Mouse (Mus musculus) lung, adult 2 months (tissue): ENCODE results near the gene Lrrc49. TPM values are rescaled to one million over a fixed set of nuclear protein-coding genes. Genes with fewer than 3 reads are reported as not detected.

Experiments
- DNase-seq: peaks from one replicate; pipeline ENCODE4 v3.0.0; 2022
- H3K4me1 ChIP-seq: fragments of 200-500 bp; 2 replicates; pipeline ENCODE4 v1.6.1; 2011; ENCODE audit warnings: low read length; ENCODE audit not compliant: control insufficient read depth, insufficient read depth
- H3K4me3 ChIP-seq: fragments of 200-500 bp; replicated peaks from 2 replicates; pipeline ENCODE3; 2011; ENCODE audit warnings: low read depth, mild to moderate bottlenecking, control low read depth, low read length; ENCODE audit errors: extremely low read depth
- CTCF ChIP-seq: fragments of 200-500 bp; IDR thresholded peaks from 2 replicates; pipeline ENCODE4 v1.5.1; 2011; ENCODE audit warnings: mild to moderate bottlenecking, low read length, control low read depth; ENCODE audit not compliant: insufficient read depth
- POLR2A ChIP-seq: fragments of 200-500 bp; IDR thresholded peaks from 2 replicates; pipeline ENCODE4 v1.6.1; 2011; ENCODE audit warnings: low read depth, mild to moderate bottlenecking, control low read depth, low read length, borderline replicate concordance; ENCODE audit errors: extremely low read depth
- WGBS: fragments of 180-500 bp; shearing (Covaris S2); methylation state at CpG from one replicate; pipeline ENCODE4 v1.1.7; 2018; 5-methylcytosine and 5-hydroxymethylcytosine counted together
- polyA plus RNA-seq: library from polyadenylated mRNA; depleted of rRNA; stranded (reverse); fragments of >200 nt; gene quantifications from 2 replicates; pipeline ENCODE4 v1.2.3, GENCODE M21; 2012

Gene Lrrc49
- polyA plus RNA-seq, 1 experiment = 5.4 TPM

DNA sequence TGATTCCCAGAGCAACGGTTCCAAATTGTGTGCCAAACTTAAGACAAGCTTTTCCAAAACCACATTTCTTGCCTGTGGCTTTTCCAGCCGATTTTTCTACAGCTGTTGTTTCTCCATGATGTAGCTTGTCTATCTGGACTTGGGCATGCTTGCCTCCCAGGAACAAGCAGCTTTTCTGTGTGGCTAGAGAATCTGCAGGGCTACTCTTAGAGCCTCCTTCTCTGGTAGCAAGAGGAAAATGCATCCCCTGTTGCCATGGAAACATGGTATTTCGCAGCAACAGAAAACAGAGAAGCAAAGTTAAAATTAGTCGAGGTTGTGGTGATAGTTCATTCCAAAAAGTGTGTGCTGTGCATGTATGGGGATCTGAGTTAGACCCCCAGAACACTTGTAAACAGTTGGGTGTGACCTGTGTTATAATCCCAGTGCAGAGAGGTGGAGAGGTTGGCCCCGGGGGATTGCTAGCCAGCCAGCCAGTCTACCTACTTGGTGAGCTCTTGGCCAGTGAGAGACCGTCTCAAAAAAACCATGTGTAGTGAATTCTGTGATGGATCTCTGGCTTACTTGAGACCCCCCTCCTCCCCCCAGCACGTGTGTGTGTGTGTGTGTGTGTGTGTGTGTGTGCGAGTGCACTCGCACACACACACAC is 126.2 kb downstream of the Lrrc49 start:
- no peak for TF ChIP-seq CTCF
- TF ChIP-seq POLR2A = no peak
- H3K4me3 ChIP-seq = no peak overlapping the region
- no peaks in the 10 kb centered on the region for H3K4me1 ChIP-seq
- WGBS = 58% methylated on average over 9 of the region's 9 CpGs
- no peak for DNase-seq

DNA sequence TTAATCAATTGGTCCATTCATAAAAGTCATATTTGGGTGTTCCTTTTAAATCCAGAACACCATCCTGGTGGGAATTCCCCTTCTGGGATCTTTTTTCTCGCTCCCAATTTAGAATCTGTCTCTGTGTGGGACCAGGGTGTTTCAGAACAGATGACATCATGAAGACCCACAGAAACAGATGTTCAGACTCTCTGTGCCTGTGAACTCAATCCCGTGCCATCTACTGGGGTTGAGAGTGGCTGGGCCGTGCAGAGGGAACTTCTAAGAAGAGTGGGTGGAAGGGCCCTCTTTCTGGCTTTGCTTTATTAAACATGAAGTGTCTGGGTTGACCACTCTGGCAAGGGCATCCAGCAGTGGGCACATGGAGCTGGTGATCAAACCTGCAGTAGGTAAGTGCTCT is 129.5 kb downstream of the Lrrc49 start:
- 59% methylated on average over 3 of the region's 3 CpGs for WGBS
- H3K4me3 ChIP-seq = no peak overlapping the region
- DNase-seq = no peak
- H3K4me1 ChIP-seq = no peaks in the 10 kb centered on the region
- TF ChIP-seq CTCF = no peak

DNA sequence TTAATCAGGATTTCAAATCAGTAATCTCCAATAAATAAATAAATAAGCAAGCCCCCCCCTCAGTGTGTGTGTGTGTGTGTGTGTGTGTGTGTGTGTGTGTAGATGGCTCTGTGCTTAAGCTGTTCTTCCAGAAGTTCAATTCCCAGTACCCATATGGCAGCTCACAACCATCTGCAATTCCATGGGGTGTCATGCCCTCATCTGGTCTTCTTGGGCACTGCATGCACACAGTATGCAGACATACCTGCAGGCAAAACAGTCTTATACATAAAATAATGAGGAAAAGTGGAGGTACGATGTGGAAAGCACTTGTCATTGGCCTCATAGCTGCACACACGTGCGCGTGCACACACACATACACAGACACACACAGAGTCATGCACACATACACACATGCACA is 136.7 kb downstream of the Lrrc49 start:
- 95% methylated on average over 4 of the region's 4 CpGs for WGBS
- Histone ChIP-seq H3K4me3 (no peak overlapping the region), H3K4me1 (no peaks in the 10 kb centered on the region)
- TF ChIP-seq CTCF = 0 out of 2 replicates have a peak, but pooled peaks have one; percentile 7
- no peak for TF ChIP-seq POLR2A
- DNase-seq = no peak

DNA sequence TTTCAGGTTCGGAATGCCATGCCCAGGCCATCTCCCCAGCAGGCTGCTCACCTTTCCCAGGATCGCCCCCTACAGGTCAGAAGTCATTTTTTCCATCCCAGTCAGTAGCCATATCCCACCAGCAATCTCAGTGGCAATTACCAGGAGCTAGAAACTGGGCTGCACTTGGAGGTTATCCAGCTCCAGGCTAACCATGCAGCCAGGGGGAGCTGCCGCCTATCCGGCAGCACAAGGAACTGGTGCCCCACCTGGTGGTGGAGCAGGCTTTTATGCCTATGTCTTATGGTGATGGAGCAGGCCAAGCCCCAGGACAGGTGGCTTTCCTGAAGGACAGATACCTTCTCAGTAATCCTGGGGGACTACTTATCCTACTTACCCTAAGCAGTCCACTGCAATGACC is 139.8 kb downstream of the Lrrc49 start:
- H3K4me1 ChIP-seq = no peaks in the 10 kb centered on the region
- no peak overlapping the region for H3K4me3 ChIP-seq
- peak; percentile 60 for TF ChIP-seq CTCF
- no peak for TF ChIP-seq POLR2A
- DNase-seq = peak; percentile 54
- 26% methylated on average over 4 of the region's 4 CpGs for WGBS

DNA sequence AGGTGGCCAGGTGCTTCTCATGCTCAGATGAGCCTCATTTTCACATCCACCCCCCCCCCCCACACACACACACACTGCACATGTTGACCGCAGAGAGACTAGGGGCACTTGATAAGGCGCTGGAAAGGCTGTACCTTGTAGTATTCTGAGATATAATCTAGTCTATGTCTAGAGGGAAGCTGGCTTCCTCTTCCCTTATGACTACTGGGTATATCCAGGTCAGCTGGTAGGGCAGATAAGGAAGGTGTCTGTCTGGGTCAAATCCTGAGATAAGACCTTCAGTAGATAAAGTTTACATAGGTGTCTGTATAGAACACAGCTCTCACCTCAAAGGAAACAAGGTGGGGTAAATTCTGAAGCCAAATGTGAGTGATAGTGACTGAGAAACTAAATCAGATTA is 141.8 kb downstream of the Lrrc49 start:
- 57% methylated on average over 2 of the region's 2 CpGs for WGBS
- Histone ChIP-seq H3K4me3 (no peak overlapping the region), H3K4me1 (no peaks in the 10 kb centered on the region)
- TF ChIP-seq POLR2A = no peak
- no peak for TF ChIP-seq CTCF
- no peak for DNase-seq

DNA sequence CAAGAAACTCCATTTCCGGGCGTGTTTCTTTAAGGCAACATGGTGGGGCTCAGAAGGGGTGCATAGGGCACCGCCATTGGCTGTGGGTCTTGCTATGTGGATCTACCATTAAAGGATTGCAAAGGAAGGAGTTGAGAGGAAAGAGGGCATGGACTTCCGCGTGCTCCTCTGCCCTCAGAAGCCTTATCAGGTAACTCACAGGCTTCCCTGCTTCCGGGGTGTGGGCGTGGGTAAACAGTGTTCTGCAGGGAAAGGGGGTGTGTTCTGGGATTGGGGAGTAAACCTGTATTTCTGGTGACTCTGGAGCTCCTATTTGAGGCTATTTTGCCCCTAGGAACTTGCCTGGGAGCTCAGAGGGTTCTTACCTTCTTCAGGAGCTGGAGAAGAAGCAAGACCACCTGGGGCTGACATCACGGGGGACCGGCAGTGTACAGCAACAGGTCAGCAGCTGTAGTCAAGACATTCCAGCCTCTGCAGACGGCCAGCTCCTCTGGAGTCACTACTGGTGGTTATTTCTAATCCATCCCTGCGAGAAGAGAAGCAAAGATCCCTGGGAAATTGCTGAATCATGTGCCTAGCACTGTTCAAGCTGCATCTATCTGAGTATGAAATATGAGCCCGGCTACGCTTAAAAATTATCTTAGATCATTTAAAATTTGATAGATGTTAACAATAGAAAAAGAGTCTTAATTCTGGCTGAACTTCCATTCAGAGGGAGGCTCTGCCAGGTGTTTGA is 142.4 kb downstream of the Lrrc49 start:
- peak; percentile 40 for DNase-seq
- TF ChIP-seq POLR2A (no peak), CTCF (no peak)
- WGBS = 44% methylated on average over 13 of the region's 13 CpGs
- Histone ChIP-seq H3K4me3 (no peak overlapping the region), H3K4me1 (no peaks in the 10 kb centered on the region)

DNA sequence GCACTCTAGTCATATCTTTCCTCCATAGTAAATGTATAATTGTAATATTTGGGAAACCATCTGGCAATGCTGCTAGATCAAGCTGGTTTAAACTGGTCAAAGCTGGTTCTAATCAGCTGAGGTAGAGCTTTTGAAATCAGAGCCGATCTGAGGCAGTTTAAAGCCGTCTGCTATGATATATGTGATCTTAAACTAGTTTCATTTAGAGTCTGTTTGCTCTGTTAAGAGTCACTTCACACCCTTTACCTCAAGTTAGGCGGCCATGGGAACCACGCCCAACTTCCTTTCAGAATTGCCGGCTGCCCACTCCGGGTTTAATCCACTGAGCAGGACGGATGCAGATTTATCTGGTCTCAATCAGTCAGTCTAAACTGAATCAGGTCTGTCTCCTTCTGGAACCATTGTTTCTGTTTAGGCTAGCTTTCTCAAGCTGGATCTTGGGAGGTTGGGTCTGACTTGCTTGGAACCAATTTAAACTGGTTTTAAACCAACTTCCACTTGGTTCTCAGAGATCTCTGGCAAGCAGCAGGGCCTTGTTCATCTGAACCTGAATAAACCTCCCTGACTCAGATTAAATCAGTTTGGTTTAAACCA is 144.4 kb downstream of the Lrrc49 start:
- TF ChIP-seq POLR2A (no peak), CTCF (no peak)
- DNase-seq = no peak
- Histone ChIP-seq H3K4me1 (no peaks in the 10 kb centered on the region), H3K4me3 (no peak overlapping the region)
- 39% methylated on average over 7 of the region's 7 CpGs for WGBS

DNA sequence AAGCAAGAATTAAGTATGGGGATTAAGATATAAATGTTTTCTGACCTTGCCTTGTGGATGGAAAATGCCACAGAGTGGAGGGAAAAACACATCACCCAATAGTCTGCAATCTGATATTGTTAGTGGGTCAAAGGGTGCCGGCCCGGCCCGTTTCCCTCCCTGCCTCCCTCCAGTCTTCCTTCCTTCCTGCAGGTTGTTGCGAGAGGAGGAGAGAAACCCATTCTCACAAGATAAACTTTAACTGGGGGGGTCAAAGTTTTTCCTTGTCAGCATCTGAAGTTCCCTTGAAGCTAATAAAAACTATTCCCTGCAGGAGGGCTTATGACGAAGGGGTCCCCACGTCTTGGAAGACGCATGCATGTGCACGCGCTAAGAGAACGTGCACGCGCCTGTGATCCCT is 157.6 kb downstream of the Lrrc49 start:
- no peak for DNase-seq
- no peak for TF ChIP-seq CTCF
- no peak for TF ChIP-seq POLR2A
- Histone ChIP-seq H3K4me1 (0 out of 2 replicates have a peak, but pooled peaks cover 2% of the 10 kb centered on the region), H3K4me3 (no peak overlapping the region)
- 68% methylated on average over 12 of the region's 12 CpGs for WGBS

DNA sequence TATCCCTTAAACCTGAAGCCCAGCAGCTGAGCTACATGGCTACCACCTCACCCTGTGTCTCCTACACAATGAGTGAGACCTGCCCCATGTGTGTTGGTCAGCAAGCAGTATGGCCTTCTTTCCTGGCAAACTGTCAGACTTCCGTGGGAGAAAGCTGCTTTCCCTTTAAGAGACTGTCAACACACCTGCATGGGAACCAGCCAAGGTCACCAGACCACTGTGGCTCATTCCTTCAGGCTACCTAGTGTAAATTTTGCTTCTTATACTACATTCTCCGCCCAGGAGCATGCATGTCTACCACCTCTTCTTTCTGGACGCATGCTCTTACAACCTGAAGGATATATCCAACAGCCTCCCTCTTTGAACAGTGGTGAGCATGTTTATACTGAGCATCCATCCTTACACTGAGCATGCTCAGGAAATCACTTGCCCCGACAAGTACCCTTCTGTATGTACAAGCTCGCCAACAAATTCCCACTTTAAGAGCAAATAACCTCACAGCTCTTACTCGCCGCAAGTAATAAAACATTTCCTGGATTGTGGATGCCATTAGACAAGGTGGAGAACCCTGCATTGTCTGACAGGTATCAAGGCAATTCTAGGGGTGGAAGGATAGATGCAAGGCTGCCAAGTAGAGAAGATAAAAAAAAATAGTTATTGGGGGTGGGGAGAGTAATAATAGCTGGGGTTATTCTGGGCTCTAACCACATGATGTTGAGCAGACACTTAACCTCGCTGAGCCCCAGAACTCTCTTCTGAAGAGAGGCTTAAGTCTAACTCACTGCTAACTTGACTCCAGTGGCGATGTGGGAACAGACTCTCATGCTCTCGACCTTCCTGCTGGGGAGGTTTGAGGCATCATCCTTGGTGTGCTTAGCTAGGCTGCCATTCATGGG is 158.4 kb downstream of the Lrrc49 start:
- no peak for DNase-seq
- Histone ChIP-seq H3K4me1 (0 out of 2 replicates have a peak, but pooled peaks cover 2% of the 10 kb centered on the region), H3K4me3 (no peak overlapping the region)
- TF ChIP-seq POLR2A (no peak), CTCF (no peak)
- 61% methylated on average over 10 of the region's 10 CpGs for whole genome bisulfite sequencing
